ENCODE assay signal across 7 mouse cellular contexts in genomic region chr17:87377536-87377935, GRCm38 (mm10). TPM values are rescaled to one million over a fixed set of nuclear protein-coding genes. Genes with fewer than 3 reads are reported as not detected.
A peak's percentile ranks its signal among the peaks of the same experiment; 100 is the strongest.
DNase-seq lines count a peak whose midpoint lies in the region; ATAC-seq and TF ChIP-seq lines count a peak whose summit lies in the region.

No protein-coding gene starts in this region.

- no peak overlapping the region for H3K4me2 ChIP-seq in forebrain, embryonic 11.5 days (ENCODE audit: low read depth, low read length, severe bottlenecking)

- no peak overlapping the region for H3K27ac ChIP-seq in forebrain, embryonic 11.5 days (ENCODE audit: low read depth, low read length)
- H3K27ac ChIP-seq in thymus, adult 2 months (ENCODE audit: control insufficient read depth, insufficient read depth, low read length) = no peak overlapping the region

- 63% methylated on average over 6 of the region's 6 CpGs for WGBS in forebrain, embryonic 11.5 days
- WGBS in thymus, adult 2 months = 90% methylated on average over 6 of the region's 6 CpGs

- H3K27me3 ChIP-seq in forebrain, embryonic 11.5 days (ENCODE audit: control insufficient read depth, insufficient read depth, low read length) = no peaks in the 10 kb centered on the region
- no peaks in the 10 kb centered on the region for H3K27me3 ChIP-seq in thymus, adult 2 months (ENCODE audit: control insufficient read depth, insufficient read depth, low read length)

- 0 out of 2 replicates have a peak, but pooled peaks have one; percentile 7 for ATAC-seq in forebrain, embryonic 11.5 days (replicated peaks; ENCODE audit: low FRiP score)

- intact Hi-C loops in left cerebral cortex, postnatal 10 days (cut with DNase I) = loop anchor here (5.0 kb wide), 1 partner anchor 50 kb away; the partner anchor contains the start of gene Stpg4

- H3K4me1 ChIP-seq in forebrain, embryonic 11.5 days (replicated peaks; ENCODE audit: control insufficient read depth, insufficient read depth, low read length) = peaks cover 17% of the 10 kb centered on the region
- peaks cover 16% of the 10 kb centered on the region for H3K4me1 ChIP-seq in thymus, adult 2 months (replicated peaks; ENCODE audit: control insufficient read depth, insufficient read depth, low read length)

- no peak for TF ChIP-seq CTCF in thymus, adult 2 months (IDR thresholded peaks at IDR 0.05; ENCODE audit: borderline replicate concordance, control insufficient read depth, extremely low read depth, insufficient read depth, low read length, poor library complexity)

- H3K9me3 ChIP-seq in forebrain, embryonic 11.5 days (ENCODE audit: control insufficient read depth, low read length) = no peaks in the 10 kb centered on the region

- DNase-seq in left cerebral cortex, adult 8-10 months (ENCODE audit: low spot score in 2 of 2) = peak; percentile 36 to 83
- no peak for DNase-seq in left cerebral cortex, postnatal 10 days (ENCODE audit: extremely low spot score in 1 of 2, low spot score in 2 of 2)
- DNase-seq in forebrain, embryonic 11.5 days (ENCODE audit: low spot score) = no peak
- DNase-seq in kidney, postnatal 10 days = peak; percentile 44
- DNase-seq in lung, postnatal 25 days (ENCODE audit: low spot score) = peak; percentile 69
- DNase-seq in B cell, adult 2 months = no peak
- DNase-seq in thymus, adult 2 months = no peak

- H3K4me3 ChIP-seq in forebrain, embryonic 11.5 days (ENCODE audit: low read depth, low read length) = no peak overlapping the region
- no peak overlapping the region for H3K4me3 ChIP-seq in thymus, adult 2 months (ENCODE audit: control insufficient read depth, insufficient read depth, low read length)

- H3K9ac ChIP-seq in forebrain, embryonic 11.5 days (ENCODE audit: low read length) = no peak overlapping the region

- no peak for TF ChIP-seq POLR2A in thymus, adult 2 months (IDR thresholded peaks at IDR 0.05; ENCODE audit: control insufficient read depth, extremely low read depth, insufficient read depth, low read length, poor library complexity)

- H3K36me3 ChIP-seq in forebrain, embryonic 11.5 days (ENCODE audit: control insufficient read depth, insufficient read depth, low read length) = no peaks in the 10 kb centered on the region
- H3K36me3 ChIP-seq in thymus, adult 2 months (ENCODE audit: control insufficient read depth, insufficient read depth, low read length) = peaks cover 4% of the 10 kb centered on the region; the same call in 1 of the 2 replicates

RNA-seq across cellular contexts. Expression of gene Stpg4, which starts 50.0 kb away (rescaled TPM):
- not detected for total RNA-seq in left cerebral cortex, adult 8-10 months (2022)
- under 1 TPM in 1 of 2 experiments, not detected in 1; 0.56 TPM for total RNA-seq in left cerebral cortex, postnatal 10 days (2021)
- not detected in 2 replicates for polyA plus RNA-seq in forebrain, embryonic 11.5 days (2014; fragmentation: Nextera tagmentation; extraction: Ambion mirVana)
- polyA plus RNA-seq in thymus, adult 2 months (2012; rRNA removed) = 0.24 TPM in 1 of 2 replicates, not detected in the other

Comparison
In these comparisons a context has a peak if more than half of its experiments do, and no peak if none do; other contexts are left out.
1. DNase-seq: peak in left cerebral cortex, adult 8-10 months (2 of 2), kidney, postnatal 10 days (single experiment) and lung, postnatal 25 days (single experiment); none in left cerebral cortex, postnatal 10 days (0 of 2), forebrain, embryonic 11.5 days (single experiment), B cell, adult 2 months (0 of 2) and thymus, adult 2 months (single experiment).